Mouse (Mus musculus): ENCODE measurements at regions not wholly inside any gene's neighbourhood (a gene's known extent, or its start where the extent isn't known, plus 50 kb on each side); places are given as distances from the start of the nearest gene placed in this dataset.

GRCm38 (mm10) chr4:89621260-89621659, 58.0 kb upstream of the Dmrta1 start:
- Histone ChIP-seq H3K9me3 (replicated peaks; ENCODE audit: control insufficient read depth, low read length) (no peaks in the 10 kb centered on the region), H3K36me3 (ENCODE audit: control insufficient read depth, insufficient read depth) (no peaks in the 10 kb centered on the region), H3K9ac (ENCODE audit: low read length) (no peak overlapping the region), H3K4me3 (ENCODE audit: low read length) (no peak overlapping the region), H3K27ac (ENCODE audit: low read length) (no peak overlapping the region), H3K4me2 (ENCODE audit: low read depth, low read length) (no peak overlapping the region), H3K27me3 (ENCODE audit: control insufficient read depth, insufficient read depth, low read length) (no peaks in the 10 kb centered on the region), H3K4me1 (ENCODE audit: control insufficient read depth, insufficient read depth, low read length) (no peaks in the 10 kb centered on the region; the same call in 1 of the 2 replicates)
- WGBS = 36% methylated on average over 7 of the region's 7 CpGs
- no peak for ATAC-seq (replicated peaks; ENCODE audit: extremely low read depth, insufficient read depth, low FRiP score)

- H3K27me3 ChIP-seq (ENCODE audit: control insufficient read depth, insufficient read depth, low read length) = no peaks in the 10 kb centered on the region
- H3K9ac ChIP-seq (ENCODE audit: low read length) = no peak overlapping the region
- H3K27ac ChIP-seq (ENCODE audit: low read length) = no peak overlapping the region
- no peaks in the 10 kb centered on the region for H3K36me3 ChIP-seq (ENCODE audit: control insufficient read depth, insufficient read depth)
- ATAC-seq (replicated peaks; ENCODE audit: extremely low read depth, insufficient read depth, low FRiP score) = no peak
- H3K4me1 ChIP-seq (ENCODE audit: control insufficient read depth, insufficient read depth, low read length) = no peaks in the 10 kb centered on the region
- no peak overlapping the region for H3K4me2 ChIP-seq (ENCODE audit: low read depth, low read length)
- no peak overlapping the region for H3K4me3 ChIP-seq (ENCODE audit: low read length)
- 45% methylated on average over 1 of the region's 1 CpGs for WGBS
- no peaks in the 10 kb centered on the region for H3K9me3 ChIP-seq (replicated peaks; ENCODE audit: control insufficient read depth, low read length)
Measured at GRCm38 (mm10) chr4:89604721-89605120, 74.5 kb upstream of the Dmrta1 start.

GRCm38 (mm10) chr4:89575529-89575928, 103.7 kb upstream of the Dmrta1 start:
- WGBS = 18% methylated on average over 10 of the region's 10 CpGs
- Histone ChIP-seq H3K4me1 (ENCODE audit: control insufficient read depth, insufficient read depth, low read length) (no peaks in the 10 kb centered on the region), H3K4me2 (ENCODE audit: low read depth, low read length) (no peak overlapping the region), H3K4me3 (ENCODE audit: low read length) (no peak overlapping the region), H3K27ac (ENCODE audit: low read length) (no peak overlapping the region), H3K9ac (ENCODE audit: low read length) (no peak overlapping the region), H3K9me3 (replicated peaks; ENCODE audit: control insufficient read depth, low read length) (no peaks in the 10 kb centered on the region), H3K27me3 (ENCODE audit: control insufficient read depth, insufficient read depth, low read length) (no peaks in the 10 kb centered on the region), H3K36me3 (ENCODE audit: control insufficient read depth, insufficient read depth) (no peaks in the 10 kb centered on the region)
- ATAC-seq (replicated peaks; ENCODE audit: extremely low read depth, insufficient read depth, low FRiP score) = no peak

- Histone ChIP-seq H3K9me3 (replicated peaks; ENCODE audit: control insufficient read depth, low read length) (no peaks in the 10 kb centered on the region), H3K4me3 (ENCODE audit: low read length) (no peak overlapping the region), H3K9ac (ENCODE audit: low read length) (no peak overlapping the region), H3K36me3 (ENCODE audit: control insufficient read depth, insufficient read depth) (no peaks in the 10 kb centered on the region), H3K27me3 (ENCODE audit: control insufficient read depth, insufficient read depth, low read length) (no peaks in the 10 kb centered on the region), H3K27ac (ENCODE audit: low read length) (no peak overlapping the region), H3K4me1 (ENCODE audit: control insufficient read depth, insufficient read depth, low read length) (no peaks in the 10 kb centered on the region), H3K4me2 (ENCODE audit: low read depth, low read length) (no peak overlapping the region)
- ATAC-seq (replicated peaks; ENCODE audit: extremely low read depth, insufficient read depth, low FRiP score) = no peak
- WGBS = 67% methylated on average over 7 of the region's 7 CpGs
Measured at GRCm38 (mm10) chr4:89554711-89555466, 124.3 kb upstream of the Dmrta1 start.

- Histone ChIP-seq H3K4me2 (ENCODE audit: low read depth, low read length) (no peak overlapping the region), H3K9ac (ENCODE audit: low read length) (no peak overlapping the region), H3K9me3 (replicated peaks; ENCODE audit: control insufficient read depth, low read length) (no peaks in the 10 kb centered on the region), H3K27ac (ENCODE audit: low read length) (no peak overlapping the region), H3K27me3 (ENCODE audit: control insufficient read depth, insufficient read depth, low read length) (no peaks in the 10 kb centered on the region), H3K36me3 (ENCODE audit: control insufficient read depth, insufficient read depth) (no peaks in the 10 kb centered on the region), H3K4me1 (ENCODE audit: control insufficient read depth, insufficient read depth, low read length) (no peaks in the 10 kb centered on the region), H3K4me3 (ENCODE audit: low read length) (no peak overlapping the region)
- ATAC-seq (replicated peaks; ENCODE audit: extremely low read depth, insufficient read depth, low FRiP score) = no peak
- 73% methylated on average over 6 of the region's 6 CpGs for WGBS
Measured at GRCm38 (mm10) chr4:89552556-89552955, 126.7 kb upstream of the Dmrta1 start.

GRCm38 (mm10) chr4:89550515-89550914, 128.7 kb upstream of the Dmrta1 start:
- no peak overlapping the region for H3K9ac ChIP-seq (ENCODE audit: low read length)
- no peaks in the 10 kb centered on the region for H3K9me3 ChIP-seq (replicated peaks; ENCODE audit: control insufficient read depth, low read length)
- no peaks in the 10 kb centered on the region for H3K36me3 ChIP-seq (ENCODE audit: control insufficient read depth, insufficient read depth)
- ATAC-seq (replicated peaks; ENCODE audit: extremely low read depth, insufficient read depth, low FRiP score) = no peak
- no peak overlapping the region for H3K4me2 ChIP-seq (ENCODE audit: low read depth, low read length)
- no peaks in the 10 kb centered on the region for H3K4me1 ChIP-seq (ENCODE audit: control insufficient read depth, insufficient read depth, low read length)
- no peaks in the 10 kb centered on the region for H3K27me3 ChIP-seq (ENCODE audit: control insufficient read depth, insufficient read depth, low read length)
- H3K27ac ChIP-seq (ENCODE audit: low read length) = no peak overlapping the region
- WGBS = 71% methylated on average over 2 of the region's 2 CpGs
- H3K4me3 ChIP-seq (ENCODE audit: low read length) = no peak overlapping the region

- H3K9me3 ChIP-seq (replicated peaks; ENCODE audit: control insufficient read depth, low read length) = no peaks in the 10 kb centered on the region
- H3K36me3 ChIP-seq (ENCODE audit: control insufficient read depth, insufficient read depth) = no peaks in the 10 kb centered on the region
- no peaks in the 10 kb centered on the region for H3K27me3 ChIP-seq (ENCODE audit: control insufficient read depth, insufficient read depth, low read length)
- H3K4me3 ChIP-seq (ENCODE audit: low read length) = no peak overlapping the region
- no peak overlapping the region for H3K27ac ChIP-seq (ENCODE audit: low read length)
- H3K4me2 ChIP-seq (ENCODE audit: low read depth, low read length) = no peak overlapping the region
- ATAC-seq (replicated peaks; ENCODE audit: extremely low read depth, insufficient read depth, low FRiP score) = no peak
- H3K9ac ChIP-seq (ENCODE audit: low read length) = no peak overlapping the region
- H3K4me1 ChIP-seq (ENCODE audit: control insufficient read depth, insufficient read depth, low read length) = no peaks in the 10 kb centered on the region
- 11% methylated on average over 4 of the region's 4 CpGs for WGBS
Measured at GRCm38 (mm10) chr4:89532462-89532861, 146.8 kb upstream of the Dmrta1 start.

- H3K4me2 ChIP-seq (ENCODE audit: low read depth, low read length) = no peak overlapping the region
- ATAC-seq (replicated peaks; ENCODE audit: extremely low read depth, insufficient read depth, low FRiP score) = no peak
- H3K27me3 ChIP-seq (ENCODE audit: control insufficient read depth, insufficient read depth, low read length) = 0 out of 2 replicates have a peak, but pooled peaks cover 3% of the 10 kb centered on the region
- H3K27ac ChIP-seq (ENCODE audit: low read length) = no peak overlapping the region
- WGBS = 78% methylated on average over 5 of the region's 5 CpGs
- no peaks in the 10 kb centered on the region for H3K9me3 ChIP-seq (replicated peaks; ENCODE audit: control insufficient read depth, low read length)
- no peaks in the 10 kb centered on the region for H3K4me1 ChIP-seq (ENCODE audit: control insufficient read depth, insufficient read depth, low read length)
- no peak overlapping the region for H3K9ac ChIP-seq (ENCODE audit: low read length)
- H3K4me3 ChIP-seq (ENCODE audit: low read length) = no peak overlapping the region
- H3K36me3 ChIP-seq (ENCODE audit: control insufficient read depth, insufficient read depth) = no peaks in the 10 kb centered on the region
Measured at GRCm38 (mm10) chr4:89530050-89530911, 149.0 kb upstream of the Dmrta1 start.

- no peaks in the 10 kb centered on the region for H3K9me3 ChIP-seq (replicated peaks; ENCODE audit: control insufficient read depth, low read length)
- H3K36me3 ChIP-seq (ENCODE audit: control insufficient read depth, insufficient read depth) = no peaks in the 10 kb centered on the region
- no peak overlapping the region for H3K27ac ChIP-seq (ENCODE audit: low read length)
- H3K4me2 ChIP-seq (ENCODE audit: low read depth, low read length) = no peak overlapping the region
- 64% methylated on average over 1 of the region's 1 CpGs for WGBS
- H3K4me3 ChIP-seq (ENCODE audit: low read length) = no peak overlapping the region
- H3K4me1 ChIP-seq (ENCODE audit: control insufficient read depth, insufficient read depth, low read length) = peaks cover 8% of the 10 kb centered on the region; the same call in 1 of the 2 replicates
- H3K9ac ChIP-seq (ENCODE audit: low read length) = no peak overlapping the region
- no peak for ATAC-seq (replicated peaks; ENCODE audit: extremely low read depth, insufficient read depth, low FRiP score)
- peaks cover 6% of the 10 kb centered on the region; the same call in 1 of the 2 replicates for H3K27me3 ChIP-seq (ENCODE audit: control insufficient read depth, insufficient read depth, low read length)
Measured at GRCm38 (mm10) chr4:89527966-89528365, 151.3 kb upstream of the Dmrta1 start.

Data from heart, embryonic 16.5 days (tissue).